Mouse (Mus musculus) CH12.LX (cell line): ENCODE measurements around the gene Thy1.

Experiments
- BHLHE40 ChIP-seq: IDR thresholded peaks from 2 replicates; pipeline ENCODE4 v1.6.1; 2011; ENCODE audit warnings: mild to moderate bottlenecking, low read depth, low read length, improper control_type of control experiment
- CHD1 ChIP-seq: IDR thresholded peaks from 2 replicates; pipeline ENCODE4 v1.6.1; 2012; ENCODE audit warnings: low read depth, low read length, improper control_type of control experiment, inconsistent platforms
- CTCF ChIP-seq, 2 experiments: IDR thresholded peaks in 1 of 2; conservative IDR thresholded peaks in 1 of 2; 2 replicates each; pipeline ENCODE4 v1.5.1; 2011 to 2012; ENCODE audit warnings: low read depth in 2 of 2, low read length in 2 of 2, improper control_type of control experiment in 1 of 2, inconsistent platforms in 1 of 2, mild to moderate bottlenecking in 1 of 2, moderate library complexity in 1 of 2
- EP300 ChIP-seq: IDR thresholded peaks from 2 replicates; pipeline ENCODE4 v1.6.1; 2011; ENCODE audit warnings: low read length, improper control_type of control experiment
- MAFK ChIP-seq: IDR thresholded peaks from 2 replicates; pipeline ENCODE4 v1.6.1; 2011; ENCODE audit warnings: low read length, improper control_type of control experiment; ENCODE audit not compliant: insufficient replicate concordance
- POLR2A ChIP-seq: IDR thresholded peaks from 2 replicates; pipeline ENCODE4 v1.6.1; 2011; ENCODE audit warnings: low read depth, mild to moderate bottlenecking, improper control_type of control experiment, low read length
- RAD21 ChIP-seq: IDR thresholded peaks from 2 replicates; pipeline ENCODE4 v1.6.1; 2011; ENCODE audit warnings: low read depth, mild to moderate bottlenecking, low read length, improper control_type of control experiment, moderate library complexity
- RCOR1 ChIP-seq: conservative IDR thresholded peaks from 2 replicates; pipeline ENCODE4 v1.6.1; 2012; ENCODE audit warnings: low read depth, mild to moderate bottlenecking, inconsistent platforms, low read length, improper control_type of control experiment
- TCF12 ChIP-seq: IDR thresholded peaks from 2 replicates; pipeline ENCODE4 v1.6.1; 2014; ENCODE audit warnings: low read depth, mild to moderate bottlenecking, inconsistent platforms, low read length, improper control_type of control experiment
- USF2 ChIP-seq: conservative IDR thresholded peaks from 2 replicates; pipeline ENCODE4 v1.6.1; 2011; ENCODE audit warnings: low read depth, low read length, improper control_type of control experiment

GRCm38 (mm10) chr9:44031079-44031478, 12.1 kb upstream of the Thy1 start:
- TF ChIP-seq MAFK (no peak), CTCF (conservative IDR thresholded peaks at IDR 0.05 in 1 of 2, IDR thresholded peaks at IDR 0.05 in 1 of 2; ENCODE audit: low read depth in 2 of 2, low read length in 2 of 2) (no peak), USF2 (no peak), RAD21 (no peak), EP300 (no peak), POLR2A (no peak), CHD1 (no peak), BHLHE40 (no peak), TCF12 (no peak), RCOR1 (no peak)
